Mouse (Mus musculus) embryonic fibroblast, embryonic 13.5 days (primary cell): ENCODE data around the gene Asb10.

Experiments
- CTCF ChIP-seq: IDR thresholded peaks from 2 replicates; pipeline ENCODE4 v1.5.1; 2011; ENCODE audit warnings: mild to moderate bottlenecking, control low read depth, low read length, moderate library complexity, borderline replicate concordance; ENCODE audit not compliant: insufficient read depth
- POLR2A ChIP-seq: IDR thresholded peaks from 2 replicates; pipeline ENCODE4 v1.6.1; 2011; ENCODE audit warnings: low read depth, mild to moderate bottlenecking, control low read depth, low read length, moderate library complexity

DNA sequence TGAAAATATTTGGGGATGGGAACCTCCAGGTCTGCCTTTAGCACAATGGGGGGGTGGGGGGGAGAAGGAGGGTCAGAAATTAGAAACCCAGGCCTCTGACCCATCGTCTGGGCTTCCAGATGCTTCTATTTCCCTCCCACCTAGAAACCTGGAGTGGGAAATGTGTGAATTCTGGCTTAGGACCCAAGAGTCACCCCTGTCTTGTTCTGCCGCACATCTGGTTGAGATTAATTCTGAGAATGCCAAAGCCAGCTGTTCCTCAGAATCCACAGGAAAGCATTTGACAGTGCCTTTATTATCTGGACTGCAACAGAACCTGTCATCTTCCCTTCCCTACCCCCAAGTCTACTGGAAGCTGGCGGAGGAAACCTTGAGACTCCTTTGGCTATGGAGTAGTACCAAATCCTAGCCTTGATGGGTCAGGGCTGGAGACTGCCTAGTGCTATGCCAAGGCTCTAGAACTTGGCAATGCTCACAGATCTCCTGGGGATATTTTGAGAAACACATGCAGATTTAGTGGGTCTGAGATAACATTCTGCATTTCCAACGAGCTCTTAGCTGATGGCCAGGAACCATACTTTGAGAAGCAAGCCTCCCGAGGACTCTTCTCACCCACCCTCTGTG lies 13.0 kb upstream of the Asb10 start:
- TF ChIP-seq POLR2A: no peak
- no peak for TF ChIP-seq CTCF
